Mouse (Mus musculus): ENCODE data around the gene Pdcl3. TPM values are rescaled to one million over a fixed set of nuclear protein-coding genes. Genes with fewer than 3 reads are reported as not detected.
A peak's percentile ranks its signal among the peaks of the same experiment; 100 is the strongest.

Pdcl3 gene
- polyA plus RNA-seq, 1 experiment = 71.8 TPM

GRCm38 (mm10) chr1:38988357-38988756 lies 2.9 kb downstream of the Pdcl3 start:
- no peak for DNase-seq (ENCODE audit: low read depth)
- TF ChIP-seq POLR2A (IDR thresholded peaks at IDR 0.05; ENCODE audit: borderline replicate concordance, extremely low read depth, insufficient read depth, insufficient read length, poor library complexity, severe bottlenecking) (no peak), CTCF (IDR thresholded peaks at IDR 0.05; ENCODE audit: borderline replicate concordance, extremely low read depth, insufficient read depth, insufficient read length) (no peak)

DNA sequence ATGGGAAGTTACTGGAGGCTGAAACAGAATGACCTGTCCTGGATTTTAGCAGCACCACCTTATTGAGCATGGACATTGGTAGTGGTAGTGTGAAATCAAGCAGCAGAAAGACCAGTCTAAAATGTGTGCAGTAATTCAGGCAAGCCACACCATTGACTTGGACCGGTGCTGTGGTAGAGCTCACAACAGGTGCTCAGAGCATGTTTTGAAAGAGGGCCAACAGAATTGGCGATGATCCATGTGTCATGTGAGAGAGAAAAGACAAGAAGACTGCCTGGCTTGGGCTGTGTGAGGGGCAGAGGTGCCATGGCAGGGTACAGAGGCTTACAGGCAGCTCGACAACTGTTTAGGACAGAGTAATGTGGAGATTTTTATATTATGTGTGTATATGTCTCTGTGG lies 7.0 kb downstream of the Pdcl3 start:
- peak; percentile 34 for DNase-seq (ENCODE audit: low read depth)
- TF ChIP-seq CTCF (IDR thresholded peaks at IDR 0.05; ENCODE audit: borderline replicate concordance, extremely low read depth, insufficient read depth, insufficient read length) (no peak), POLR2A (IDR thresholded peaks at IDR 0.05; ENCODE audit: borderline replicate concordance, extremely low read depth, insufficient read depth, insufficient read length, poor library complexity, severe bottlenecking) (no peak)

DNA sequence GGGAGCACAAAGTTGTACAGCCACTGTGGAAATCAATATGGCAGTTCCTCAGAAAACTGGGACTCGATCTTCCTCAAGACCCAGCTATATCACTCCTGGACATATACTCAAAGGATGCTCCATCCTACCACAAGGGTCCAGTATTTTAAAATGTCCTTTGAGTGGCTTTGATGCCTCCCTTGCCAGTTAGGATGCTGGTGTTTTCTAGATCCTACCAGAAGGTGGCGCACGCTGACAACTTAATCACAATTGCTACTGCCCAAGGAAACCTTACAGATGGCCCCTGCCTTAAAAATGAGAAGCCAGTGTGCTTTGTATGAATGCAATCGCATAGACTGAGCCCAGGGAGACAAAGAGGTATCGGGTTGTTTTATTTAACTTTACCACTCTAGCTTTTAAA lies 15.7 kb downstream of the Pdcl3 start:
- no peak for TF ChIP-seq POLR2A (IDR thresholded peaks at IDR 0.05; ENCODE audit: borderline replicate concordance, extremely low read depth, insufficient read depth, insufficient read length, poor library complexity, severe bottlenecking)
- peak; percentile 83; the same call in 1 of the 2 replicates for TF ChIP-seq CTCF (IDR thresholded peaks at IDR 0.05; ENCODE audit: borderline replicate concordance, extremely low read depth, insufficient read depth, insufficient read length)
- DNase-seq (ENCODE audit: low read depth) = peak; percentile 89

DNA sequence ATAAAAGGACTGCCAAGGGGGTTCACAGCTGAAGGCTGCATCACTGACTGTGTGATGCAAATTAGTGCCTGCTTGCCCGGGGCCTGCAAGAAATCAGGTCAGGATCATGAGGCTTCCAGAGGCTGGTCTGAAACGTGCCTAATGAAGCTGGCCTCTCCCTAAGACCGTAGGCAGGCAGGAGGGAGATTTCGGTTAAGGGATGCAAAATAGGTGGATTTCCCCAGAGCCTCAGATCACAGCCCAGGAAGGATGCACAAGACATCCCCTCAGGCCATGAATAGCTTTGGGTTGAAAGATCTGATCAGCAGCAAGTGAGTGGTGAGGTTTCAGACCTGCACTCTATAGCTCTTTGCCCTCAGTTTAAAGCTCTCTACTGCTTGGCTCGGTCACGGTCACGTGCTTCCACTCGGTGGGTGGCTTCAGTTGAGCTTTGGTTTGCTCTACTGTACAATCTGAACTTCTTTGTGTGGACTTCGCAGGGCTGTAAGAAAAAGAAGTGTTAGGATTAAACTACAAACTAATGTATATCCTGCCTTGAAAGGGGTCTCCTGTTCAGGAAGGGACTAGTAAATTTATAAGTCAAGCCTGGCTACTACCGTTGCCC lies 20.4 kb downstream of the Pdcl3 start:
- TF ChIP-seq CTCF (IDR thresholded peaks at IDR 0.05; ENCODE audit: borderline replicate concordance, extremely low read depth, insufficient read depth, insufficient read length) = no peak
- TF ChIP-seq POLR2A (IDR thresholded peaks at IDR 0.05; ENCODE audit: borderline replicate concordance, extremely low read depth, insufficient read depth, insufficient read length, poor library complexity, severe bottlenecking) = no peak
- peak; percentile 20 for DNase-seq (ENCODE audit: low read depth)

DNA sequence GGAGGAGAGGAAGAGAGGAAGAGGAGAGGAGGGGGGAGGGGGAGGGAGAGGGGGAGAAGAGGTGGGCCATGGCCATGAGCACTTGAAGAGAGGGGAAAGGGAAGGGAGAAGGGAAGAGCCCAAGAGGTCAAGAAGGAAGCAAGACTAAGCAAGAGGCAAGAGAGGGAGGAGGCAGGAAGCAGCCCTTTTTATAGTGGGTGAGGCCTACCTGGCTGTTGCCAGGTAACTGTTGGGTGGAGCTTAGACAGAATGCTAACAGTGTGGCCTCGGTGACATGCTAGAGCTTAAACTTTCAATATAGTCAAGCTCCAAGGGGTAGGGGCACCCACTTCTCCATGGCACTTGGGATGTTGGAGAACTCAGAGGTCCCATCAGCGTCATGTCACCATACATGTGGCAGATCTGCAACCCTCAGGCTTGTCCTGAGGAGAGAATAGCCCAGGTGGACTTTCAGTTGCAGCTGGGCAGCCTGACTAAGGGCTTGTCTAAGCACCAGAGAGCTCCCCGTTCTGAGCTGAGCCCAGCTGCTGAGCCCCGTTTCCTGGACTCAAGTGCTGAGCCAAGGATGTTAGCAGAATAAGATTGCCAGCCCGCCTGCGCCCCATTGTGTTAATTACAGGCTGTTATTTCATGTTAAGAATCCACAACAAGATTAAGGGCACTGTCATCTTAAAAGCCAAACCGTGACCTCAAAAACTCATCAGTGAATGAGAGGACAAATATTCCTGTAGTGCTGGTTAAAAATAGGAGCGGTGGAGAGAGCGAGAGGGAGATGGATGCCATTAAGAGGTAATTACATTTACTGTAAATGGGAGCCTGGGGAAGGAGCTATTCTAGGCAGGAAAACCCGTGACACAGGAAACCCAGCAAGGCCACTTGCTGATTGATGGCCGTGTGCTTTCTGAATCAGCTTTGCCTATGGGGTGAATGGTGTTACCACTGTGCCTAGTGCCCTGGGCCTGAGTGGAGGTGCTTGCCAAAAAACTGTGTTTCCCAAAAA lies 21.7 kb downstream of the Pdcl3 start:
- TF ChIP-seq POLR2A (IDR thresholded peaks at IDR 0.05; ENCODE audit: borderline replicate concordance, extremely low read depth, insufficient read depth, insufficient read length, poor library complexity, severe bottlenecking) (no peak), CTCF (IDR thresholded peaks at IDR 0.05; ENCODE audit: borderline replicate concordance, extremely low read depth, insufficient read depth, insufficient read length) (no peak)
- DNase-seq (ENCODE audit: low read depth) = peak; percentile 69

GRCm38 (mm10) chr1:39010583-39011021 lies 25.2 kb downstream of the Pdcl3 start:
- DNase-seq (ENCODE audit: low read depth) = peak; percentile 92
- TF ChIP-seq CTCF (IDR thresholded peaks at IDR 0.05; ENCODE audit: borderline replicate concordance, extremely low read depth, insufficient read depth, insufficient read length) (peak; percentile 76; the same call in 1 of the 2 replicates), POLR2A (IDR thresholded peaks at IDR 0.05; ENCODE audit: borderline replicate concordance, extremely low read depth, insufficient read depth, insufficient read length, poor library complexity, severe bottlenecking) (no peak)

- TF ChIP-seq CTCF (IDR thresholded peaks at IDR 0.05; ENCODE audit: borderline replicate concordance, extremely low read depth, insufficient read depth, insufficient read length) (no peak), POLR2A (IDR thresholded peaks at IDR 0.05; ENCODE audit: borderline replicate concordance, extremely low read depth, insufficient read depth, insufficient read length, poor library complexity, severe bottlenecking) (no peak)
- no peak for DNase-seq (ENCODE audit: low read depth)
Observed at GRCm38 (mm10) chr1:39012576-39012975, 27.2 kb downstream of the Pdcl3 start.

GRCm38 (mm10) chr1:39013843-39014242 lies 28.4 kb downstream of the Pdcl3 start:
- DNase-seq (ENCODE audit: low read depth) = no peak
- no peak for TF ChIP-seq POLR2A (IDR thresholded peaks at IDR 0.05; ENCODE audit: borderline replicate concordance, extremely low read depth, insufficient read depth, insufficient read length, poor library complexity, severe bottlenecking)
- TF ChIP-seq CTCF (IDR thresholded peaks at IDR 0.05; ENCODE audit: borderline replicate concordance, extremely low read depth, insufficient read depth, insufficient read length) = no peak

DNA sequence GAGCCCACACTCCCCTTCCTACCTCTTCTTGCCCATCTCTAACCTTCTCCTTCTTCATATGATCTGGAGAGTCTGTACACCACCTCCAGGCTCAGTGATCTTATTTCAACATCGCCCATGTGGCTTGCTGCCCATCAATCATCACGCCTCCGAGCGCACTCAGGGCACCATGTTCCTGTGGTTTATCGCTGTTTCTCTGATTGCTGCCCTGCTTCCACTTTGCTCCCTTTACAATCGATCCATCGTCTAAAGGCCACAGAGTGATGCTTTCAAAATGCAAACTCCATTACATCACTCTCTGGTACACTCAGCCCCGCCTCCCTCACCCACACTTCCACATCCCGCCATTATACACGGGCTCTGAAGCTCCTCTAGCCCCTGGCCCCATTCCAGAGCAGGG lies 30.1 kb downstream of the Pdcl3 start:
- TF ChIP-seq POLR2A (IDR thresholded peaks at IDR 0.05; ENCODE audit: borderline replicate concordance, extremely low read depth, insufficient read depth, insufficient read length, poor library complexity, severe bottlenecking) (no peak), CTCF (IDR thresholded peaks at IDR 0.05; ENCODE audit: borderline replicate concordance, extremely low read depth, insufficient read depth, insufficient read length) (no peak)
- DNase-seq (ENCODE audit: low read depth) = no peak

GRCm38 (mm10) chr1:39017871-39018270 lies 32.5 kb downstream of the Pdcl3 start:
- TF ChIP-seq POLR2A (IDR thresholded peaks at IDR 0.05; ENCODE audit: borderline replicate concordance, extremely low read depth, insufficient read depth, insufficient read length, poor library complexity, severe bottlenecking) = no peak
- no peak for TF ChIP-seq CTCF (IDR thresholded peaks at IDR 0.05; ENCODE audit: borderline replicate concordance, extremely low read depth, insufficient read depth, insufficient read length)
- DNase-seq (ENCODE audit: low read depth) = no peak

- TF ChIP-seq POLR2A (IDR thresholded peaks at IDR 0.05; ENCODE audit: borderline replicate concordance, extremely low read depth, insufficient read depth, insufficient read length, poor library complexity, severe bottlenecking) (no peak), CTCF (IDR thresholded peaks at IDR 0.05; ENCODE audit: borderline replicate concordance, extremely low read depth, insufficient read depth, insufficient read length) (no peak)
- DNase-seq (ENCODE audit: low read depth) = peak; percentile 66
Observed at GRCm38 (mm10) chr1:39025142-39025541, 39.7 kb downstream of the Pdcl3 start.

Data from brain, embryonic 14.5 days (tissue).